Mouse (Mus musculus) olfactory bulb, adult 2 months (tissue): ENCODE results near the gene Tekt5.

Experiments
- CTCF ChIP-seq: fragments of 200-500 bp; IDR thresholded peaks from 2 replicates; pipeline ENCODE4 v1.5.1; 2012; ENCODE audit warnings: low read depth, mild to moderate bottlenecking, low read length, moderate library complexity; ENCODE audit not compliant: insufficient read depth
- POLR2A ChIP-seq: fragments of 200-500 bp; IDR thresholded peaks from 2 replicates; pipeline ENCODE4 v1.6.1; 2012; ENCODE audit warnings: mild to moderate bottlenecking, low read depth, low read length, moderate library complexity; ENCODE audit not compliant: insufficient read depth

- no peak for TF ChIP-seq CTCF
- TF ChIP-seq POLR2A = no peak
Measured at GRCm38 (mm10) chr16:10365796-10366195, 29.5 kb downstream of the Tekt5 start.
